Mouse (Mus musculus): ENCODE measurements around the gene Arhgap32. TPM values are rescaled to one million over a fixed set of nuclear protein-coding genes. Genes with fewer than 3 reads are reported as not detected.
A peak's percentile ranks its signal among the peaks of the same experiment; 100 is the strongest.

Gene Arhgap32
- polyA plus RNA-seq, 1 experiment from 2014 or later, result 9.6 TPM

DNA sequence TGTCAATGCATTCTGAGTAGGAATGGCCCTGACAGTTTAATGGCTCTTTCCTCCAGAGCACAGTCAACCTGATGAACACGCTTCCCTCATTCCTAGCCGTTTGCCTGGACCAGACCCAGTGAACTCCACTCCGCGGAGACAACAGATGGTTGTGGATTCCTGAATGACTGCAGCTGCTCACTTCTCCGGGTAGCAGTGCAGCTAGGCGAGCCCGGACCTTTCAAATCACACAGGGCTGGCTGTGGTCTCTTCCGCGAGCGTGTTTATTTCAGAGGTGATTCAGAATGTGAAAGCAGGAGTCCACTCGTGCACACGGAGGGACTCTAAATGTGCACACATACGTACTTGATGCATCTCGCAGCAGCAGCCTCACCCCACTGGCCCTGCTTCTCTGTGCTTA lies 195.8 kb downstream of the Arhgap32 start:
- 26% methylated on average over 14 of the region's 14 CpGs for WGBS
- no peak overlapping the region for H3K4me3 ChIP-seq (ENCODE audit: low read length)
- H3K27ac ChIP-seq (ENCODE audit: low read length), result no peak overlapping the region
- H3K9me3 ChIP-seq (ENCODE audit: low read length), result no peaks in the 10 kb centered on the region
- H3K27me3 ChIP-seq (ENCODE audit: insufficient read depth, low read length), result no peaks in the 10 kb centered on the region; the same call in 1 of the 2 replicates
- peak; percentile 67; the same call in 1 of the 2 replicates for ATAC-seq (ENCODE audit: low FRiP score, low TSS enrichment)
- H3K9ac ChIP-seq (replicated peaks; ENCODE audit: low read length), result no peak overlapping the region
- H3K4me1 ChIP-seq (ENCODE audit: insufficient read depth, low read length), result 0 out of 2 replicates have a peak, but pooled peaks cover 3% of the 10 kb centered on the region
- H3K4me2 ChIP-seq (replicated peaks; ENCODE audit: low read depth, low read length), result peak overlapping the region; percentile 7; the same call in 1 of the 2 replicates
- no peaks in the 10 kb centered on the region for H3K36me3 ChIP-seq (ENCODE audit: insufficient read depth, low read length)

DNA sequence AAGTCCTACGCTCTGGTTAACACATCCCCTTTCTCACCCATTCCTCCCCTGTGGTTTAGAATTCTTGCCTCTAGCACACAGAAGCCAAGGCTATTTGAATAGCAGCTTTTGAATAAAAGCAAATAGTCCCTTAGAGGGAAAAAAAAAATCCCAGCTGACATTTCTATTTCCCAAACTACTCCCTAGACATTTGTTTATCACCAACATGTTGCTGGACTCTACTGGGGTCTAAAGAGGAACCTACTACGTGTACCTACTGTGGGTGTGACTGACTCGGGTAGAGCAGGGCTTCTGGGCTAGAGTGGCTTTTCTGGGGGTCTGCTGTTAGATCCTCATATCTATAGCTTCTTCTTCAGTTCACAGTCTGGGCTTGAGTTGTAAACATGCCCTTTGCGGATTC lies 196.3 kb downstream of the Arhgap32 start:
- H3K4me1 ChIP-seq (ENCODE audit: insufficient read depth, low read length), result 0 out of 2 replicates have a peak, but pooled peaks cover 3% of the 10 kb centered on the region
- no peaks in the 10 kb centered on the region for H3K9me3 ChIP-seq (ENCODE audit: low read length)
- no peak overlapping the region for H3K9ac ChIP-seq (replicated peaks; ENCODE audit: low read length)
- no peaks in the 10 kb centered on the region; the same call in 1 of the 2 replicates for H3K27me3 ChIP-seq (ENCODE audit: insufficient read depth, low read length)
- 57% methylated on average over 4 of the region's 4 CpGs for WGBS
- no peak for ATAC-seq (ENCODE audit: low FRiP score, low TSS enrichment)
- H3K4me2 ChIP-seq (replicated peaks; ENCODE audit: low read depth, low read length), result peak overlapping the region; percentile 7; the same call in 1 of the 2 replicates
- H3K36me3 ChIP-seq (ENCODE audit: insufficient read depth, low read length), result no peaks in the 10 kb centered on the region
- no peak overlapping the region for H3K27ac ChIP-seq (ENCODE audit: low read length)
- H3K4me3 ChIP-seq (ENCODE audit: low read length), result no peak overlapping the region

DNA sequence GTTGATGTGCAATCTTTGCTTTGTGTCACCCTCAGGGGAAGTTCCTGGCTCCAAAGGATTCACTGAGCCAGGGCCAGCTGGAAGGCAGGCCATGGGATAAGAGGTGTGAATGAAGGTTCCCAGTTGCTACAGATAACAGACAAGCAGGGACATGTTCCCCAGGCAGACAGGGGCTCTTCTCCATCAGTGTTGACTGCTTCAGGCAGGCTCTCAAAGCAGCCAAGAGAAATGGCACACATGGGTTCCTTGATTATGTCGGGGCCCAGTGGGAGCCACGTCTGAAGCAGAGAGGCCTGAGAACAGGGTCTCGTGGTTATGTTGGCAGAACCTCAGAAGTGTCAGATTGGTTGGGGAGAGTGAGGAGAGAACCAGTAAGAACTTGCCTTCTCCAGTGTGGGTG lies 198.1 kb downstream of the Arhgap32 start:
- H3K4me3 ChIP-seq (ENCODE audit: low read length), result no peak overlapping the region
- no peak overlapping the region for H3K27ac ChIP-seq (ENCODE audit: low read length)
- 79% methylated on average over 3 of the region's 3 CpGs for WGBS
- H3K27me3 ChIP-seq (ENCODE audit: insufficient read depth, low read length), result no peaks in the 10 kb centered on the region; the same call in 1 of the 2 replicates
- no peaks in the 10 kb centered on the region for H3K9me3 ChIP-seq (ENCODE audit: low read length)
- H3K4me2 ChIP-seq (replicated peaks; ENCODE audit: low read depth, low read length), result no peak overlapping the region
- H3K4me1 ChIP-seq (ENCODE audit: insufficient read depth, low read length), result 0 out of 2 replicates have a peak, but pooled peaks cover 3% of the 10 kb centered on the region
- ATAC-seq (ENCODE audit: low FRiP score, low TSS enrichment), result no peak
- no peaks in the 10 kb centered on the region for H3K36me3 ChIP-seq (ENCODE audit: insufficient read depth, low read length)
- H3K9ac ChIP-seq (replicated peaks; ENCODE audit: low read length), result no peak overlapping the region

DNA sequence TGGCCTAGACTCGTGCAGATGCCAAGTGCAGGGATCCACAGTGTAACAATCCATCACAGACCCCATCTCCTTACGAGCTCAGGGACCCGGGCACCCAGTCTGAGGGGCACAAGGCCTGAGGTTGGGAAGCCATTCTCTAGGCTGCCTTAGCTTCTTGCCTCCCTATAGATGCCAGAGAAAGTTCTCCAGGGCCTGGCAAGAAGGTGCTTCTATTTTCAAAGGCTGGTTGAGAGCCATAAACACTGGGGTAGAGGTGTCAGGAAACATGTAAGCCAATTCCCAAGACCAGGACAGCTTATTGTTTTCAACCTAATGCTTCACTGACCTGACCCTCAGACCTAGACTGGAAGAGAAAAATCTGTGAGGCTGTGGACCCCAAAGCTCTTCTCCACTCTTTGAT lies 200.1 kb downstream of the Arhgap32 start:
- Histone ChIP-seq H3K4me1 (ENCODE audit: insufficient read depth, low read length) (peaks cover 15% of the 10 kb centered on the region; the same call in 1 of the 2 replicates), H3K4me2 (replicated peaks; ENCODE audit: low read depth, low read length) (no peak overlapping the region), H3K4me3 (ENCODE audit: low read length) (no peak overlapping the region), H3K36me3 (ENCODE audit: insufficient read depth, low read length) (no peaks in the 10 kb centered on the region), H3K27ac (ENCODE audit: low read length) (no peak overlapping the region), H3K9ac (replicated peaks; ENCODE audit: low read length) (no peak overlapping the region), H3K9me3 (ENCODE audit: low read length) (no peaks in the 10 kb centered on the region), H3K27me3 (ENCODE audit: insufficient read depth, low read length) (no peaks in the 10 kb centered on the region; the same call in 1 of the 2 replicates)
- ATAC-seq (ENCODE audit: low FRiP score, low TSS enrichment), result no peak
- WGBS, result 84% methylated on average over 3 of the region's 3 CpGs

Small RNAs within 50 kb of the gene (microRNA-seq; reads per million reads assigned to microRNA genes)
- gene Gm44453, result not detected

Other genes with a start within 250 kb of the Arhgap32 start
- not detected in 2 replicates for gene Barx2, start 202.7 kb upstream of the Arhgap32 start, polyA plus RNA-seq (2015; fragmentation: Nextera tagmentation; extraction: Ambion mirVana)
- gene Kcnj5, start 228.2 kb downstream of the Arhgap32 start, polyA plus RNA-seq (2015; fragmentation: Nextera tagmentation; extraction: Ambion mirVana), result 2.2 and 2.6 TPM in 2 replicates